Mouse (Mus musculus) forebrain, embryonic 15.5 days (tissue): ENCODE measurements around the gene C1qtnf7. TPM values are rescaled to one million over a fixed set of nuclear protein-coding genes. Genes with fewer than 3 reads are reported as not detected.

Experiments
- ATAC-seq: fragments of 200-750 bp; cut with Nextera tagmentation; replicated peaks from 2 replicates; pipeline ENCODE4 v1.8.0; 2017; ENCODE audit warnings: mild to moderate bottlenecking, moderate TSS enrichment, moderate library complexity
- H3K27ac ChIP-seq: fragments of 300-500 bp; sonication (generic); replicated peaks from 2 replicates; pipeline ENCODE4 v1.5.1; 2015; ENCODE audit warnings: mild to moderate bottlenecking, inconsistent platforms
- H3K27me3 ChIP-seq: fragments of 300-500 bp; sonication (generic); 2 replicates; pipeline ENCODE4 v1.6.1; 2015; ENCODE audit warnings: inconsistent platforms
- H3K36me3 ChIP-seq: fragments of 300-500 bp; sonication (generic); 2 replicates; pipeline ENCODE4 v1.6.1; 2015; ENCODE audit warnings: mild to moderate bottlenecking, inconsistent platforms
- H3K4me1 ChIP-seq: fragments of 300-500 bp; sonication (generic); 2 replicates; pipeline ENCODE4 v1.6.1; 2015; ENCODE audit warnings: inconsistent platforms
- H3K4me2 ChIP-seq: fragments of 300-500 bp; sonication (generic); replicated peaks from 2 replicates; pipeline ENCODE4 v1.6.1; 2015; ENCODE audit warnings: mild to moderate bottlenecking, inconsistent platforms
- H3K4me3 ChIP-seq: fragments of 300-500 bp; sonication (generic); 2 replicates; pipeline ENCODE4 v1.5.1; 2015; ENCODE audit warnings: mild to moderate bottlenecking, inconsistent platforms
- H3K9ac ChIP-seq: fragments of 300-500 bp; sonication (generic); replicated peaks from 2 replicates; pipeline ENCODE4 v1.6.1; 2015; ENCODE audit warnings: mild to moderate bottlenecking, inconsistent platforms
- H3K9me3 ChIP-seq: fragments of 300-500 bp; sonication (generic); 2 replicates; pipeline ENCODE4 v1.6.1; 2016; ENCODE audit warnings: inconsistent platforms
- WGBS: fragments of 180-500 bp; shearing (Covaris S2); methylation state at CpG from one replicate; pipeline ENCODE4 v1.1.7; 2015; ENCODE audit warnings: mixed read lengths; 5-methylcytosine and 5-hydroxymethylcytosine counted together
- polyA plus RNA-seq: library from polyadenylated mRNA; unstranded; fragments of >200 nt; fragmentation: Nextera tagmentation; extraction: Ambion mirVana; gene quantifications from 2 replicates; pipeline ENCODE4 v1.2.1, GENCODE M21; 2015

The C1qtnf7 gene
- polyA plus RNA-seq, 1 experiment from 2014 or later = 0.89 TPM

DNA sequence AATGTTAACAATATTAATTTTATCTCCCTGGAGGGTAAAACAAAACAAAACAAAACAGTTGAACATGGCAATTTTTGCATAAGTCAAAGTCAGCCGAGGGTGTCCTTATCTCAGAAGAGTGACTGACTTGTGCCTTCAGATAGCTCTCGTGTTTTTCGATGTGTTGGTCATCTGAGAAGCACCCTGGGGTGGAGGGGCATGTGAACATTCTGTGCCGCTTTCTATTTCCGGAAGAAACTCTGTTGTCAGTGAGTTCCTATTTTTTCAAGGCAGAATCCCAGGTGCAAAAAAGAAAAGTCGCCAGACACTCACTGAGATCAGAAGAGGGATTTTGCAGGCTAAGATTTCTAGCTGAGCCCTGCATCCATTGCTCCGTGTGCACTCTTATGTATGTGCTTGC is 1.2 kb downstream of the C1qtnf7 start:
- H3K27ac ChIP-seq = no peak overlapping the region
- H3K36me3 ChIP-seq = no peaks in the 10 kb centered on the region
- no peak overlapping the region for H3K9ac ChIP-seq
- H3K27me3 ChIP-seq = no peaks in the 10 kb centered on the region
- ATAC-seq = no peak
- H3K4me1 ChIP-seq = no peaks in the 10 kb centered on the region
- no peak overlapping the region for H3K4me2 ChIP-seq
- no peak overlapping the region for H3K4me3 ChIP-seq
- H3K9me3 ChIP-seq = no peaks in the 10 kb centered on the region
- WGBS = 84% methylated on average over 7 of the region's 7 CpGs

DNA sequence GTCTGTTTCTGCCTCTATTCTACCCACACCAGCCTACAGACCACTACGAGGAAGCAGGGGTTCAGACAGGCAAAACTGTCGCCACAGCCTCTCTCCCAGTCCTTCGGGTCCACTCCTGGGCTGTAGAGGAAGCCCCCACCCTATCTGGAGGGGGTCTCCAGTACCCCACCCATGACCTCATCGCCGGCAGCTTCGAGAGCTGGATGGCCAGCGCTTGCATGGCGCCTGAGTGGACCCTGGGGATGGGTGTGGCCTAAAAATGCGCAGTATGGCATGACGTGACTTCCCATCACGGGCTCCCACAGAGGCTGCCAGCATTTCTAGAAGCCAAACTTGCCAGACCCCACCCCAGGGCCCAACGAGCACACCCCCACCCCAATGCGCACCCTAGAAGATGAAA is 2.0 kb downstream of the C1qtnf7 start:
- Histone ChIP-seq H3K4me3 (no peak overlapping the region), H3K9me3 (no peaks in the 10 kb centered on the region), H3K27me3 (no peaks in the 10 kb centered on the region), H3K27ac (no peak overlapping the region), H3K9ac (no peak overlapping the region), H3K4me2 (no peak overlapping the region), H3K4me1 (no peaks in the 10 kb centered on the region), H3K36me3 (no peaks in the 10 kb centered on the region)
- WGBS = 91% methylated on average over 13 of the region's 13 CpGs
- no peak for ATAC-seq

- Histone ChIP-seq H3K27ac (no peak overlapping the region), H3K4me1 (no peaks in the 10 kb centered on the region), H3K9me3 (no peaks in the 10 kb centered on the region), H3K36me3 (no peaks in the 10 kb centered on the region), H3K9ac (no peak overlapping the region), H3K4me2 (no peak overlapping the region), H3K4me3 (no peak overlapping the region), H3K27me3 (no peaks in the 10 kb centered on the region)
- no peak for ATAC-seq
- WGBS = 86% methylated on average over 2 of the region's 2 CpGs
Measured at GRCm38 (mm10) chr5:43519905-43520304, 4.6 kb downstream of the C1qtnf7 start.

- no peaks in the 10 kb centered on the region for H3K9me3 ChIP-seq
- ATAC-seq = no peak
- H3K36me3 ChIP-seq = no peaks in the 10 kb centered on the region
- 88% methylated on average over 7 of the region's 7 CpGs for WGBS
- no peak overlapping the region for H3K27ac ChIP-seq
- no peak overlapping the region for H3K9ac ChIP-seq
- no peaks in the 10 kb centered on the region for H3K4me1 ChIP-seq
- H3K4me2 ChIP-seq = no peak overlapping the region
- H3K27me3 ChIP-seq = no peaks in the 10 kb centered on the region
- H3K4me3 ChIP-seq = no peak overlapping the region
Measured at GRCm38 (mm10) chr5:43521369-43521768, 6.0 kb downstream of the C1qtnf7 start.

- Histone ChIP-seq H3K9me3 (no peaks in the 10 kb centered on the region), H3K27ac (no peak overlapping the region), H3K4me2 (no peak overlapping the region), H3K27me3 (no peaks in the 10 kb centered on the region), H3K4me3 (no peak overlapping the region), H3K4me1 (no peaks in the 10 kb centered on the region), H3K9ac (no peak overlapping the region), H3K36me3 (no peaks in the 10 kb centered on the region)
- no peak for ATAC-seq
- WGBS = 81% methylated on average over 1 of the region's 1 CpGs
Measured at GRCm38 (mm10) chr5:43522866-43523265, 7.5 kb downstream of the C1qtnf7 start.

DNA sequence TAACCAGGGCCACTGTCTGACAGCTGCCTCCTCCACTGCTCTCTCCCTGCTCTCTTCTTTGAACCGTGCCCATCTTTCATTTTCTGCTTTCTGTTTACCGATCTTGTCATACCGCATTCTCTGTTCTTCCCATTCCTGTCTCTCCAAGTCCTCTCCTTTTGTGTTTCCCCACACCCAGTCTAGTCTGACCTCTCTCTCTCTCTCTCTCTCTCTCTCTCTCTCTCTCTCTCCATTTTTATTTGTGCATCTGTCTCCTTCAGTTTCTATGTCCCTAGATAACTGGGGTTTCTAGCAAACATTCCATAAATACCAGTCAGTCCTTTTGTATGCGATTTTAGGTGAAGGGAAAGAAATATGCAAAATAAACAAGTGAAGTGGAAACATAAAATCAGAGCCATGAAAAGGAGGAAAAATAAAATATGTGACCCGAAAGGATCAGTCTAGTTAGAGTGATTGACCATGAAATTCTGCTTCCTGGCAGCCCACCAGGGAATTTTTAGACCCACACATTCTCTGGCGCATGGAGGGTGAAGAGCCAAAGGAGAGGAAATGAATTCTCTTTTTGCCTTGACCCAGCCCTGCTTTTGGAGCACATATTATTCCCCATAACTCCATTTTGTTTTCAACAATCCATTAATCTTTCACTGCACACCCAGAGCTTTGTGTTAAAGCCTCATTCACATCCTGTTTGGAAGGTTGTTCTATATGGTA is 11.7 kb downstream of the C1qtnf7 start:
- H3K9ac ChIP-seq = no peak overlapping the region
- H3K4me2 ChIP-seq = no peak overlapping the region
- no peak overlapping the region for H3K4me3 ChIP-seq
- 84% methylated on average over 6 of the region's 6 CpGs for WGBS
- H3K27ac ChIP-seq = no peak overlapping the region
- H3K27me3 ChIP-seq = no peaks in the 10 kb centered on the region
- no peaks in the 10 kb centered on the region for H3K36me3 ChIP-seq
- no peak for ATAC-seq
- H3K4me1 ChIP-seq = no peaks in the 10 kb centered on the region
- H3K9me3 ChIP-seq = no peaks in the 10 kb centered on the region

DNA sequence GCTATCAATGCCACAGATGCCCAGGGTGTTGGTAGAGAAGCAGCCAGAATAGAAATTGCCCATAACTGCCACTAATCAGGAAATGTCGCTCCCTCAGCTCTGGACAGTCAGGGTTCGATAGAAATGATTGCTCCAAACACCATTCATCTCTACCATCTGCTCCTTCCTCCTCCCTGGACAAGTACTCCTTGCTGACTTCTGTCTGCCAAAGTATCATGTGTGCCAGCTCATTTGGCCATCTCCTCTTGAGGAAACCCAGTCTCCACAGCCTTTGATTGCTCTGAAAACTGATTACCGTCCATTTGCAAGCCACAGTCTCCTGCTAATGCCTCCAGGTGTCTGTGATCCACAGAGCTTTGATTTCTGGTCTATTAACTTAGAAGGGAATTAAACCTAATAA is 14.8 kb downstream of the C1qtnf7 start:
- Histone ChIP-seq H3K4me2 (no peak overlapping the region), H3K4me1 (no peaks in the 10 kb centered on the region), H3K9ac (no peak overlapping the region), H3K27ac (no peak overlapping the region), H3K27me3 (no peaks in the 10 kb centered on the region), H3K4me3 (no peak overlapping the region), H3K36me3 (no peaks in the 10 kb centered on the region), H3K9me3 (no peaks in the 10 kb centered on the region)
- ATAC-seq = no peak
- WGBS = 77% methylated on average over 3 of the region's 3 CpGs

DNA sequence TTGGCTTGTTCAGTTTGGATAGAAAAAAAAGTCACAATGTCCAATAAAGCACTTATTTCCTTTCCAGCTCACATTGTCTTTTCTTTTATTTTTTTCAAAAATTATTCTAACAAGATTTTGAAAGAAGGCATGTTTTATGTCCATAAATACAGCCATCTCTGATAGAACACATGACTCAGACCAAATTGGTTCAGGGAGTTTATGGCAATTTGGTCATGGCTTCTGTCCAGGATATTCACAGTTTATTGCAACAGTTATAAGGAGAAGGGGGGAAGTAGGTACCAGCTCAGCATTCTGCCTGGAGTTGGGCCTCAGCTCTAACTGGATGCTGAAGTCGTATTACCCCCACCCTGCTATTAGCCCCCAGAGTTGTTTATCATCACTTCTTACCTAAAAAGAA is 15.5 kb downstream of the C1qtnf7 start:
- no peak overlapping the region for H3K4me3 ChIP-seq
- H3K36me3 ChIP-seq = no peaks in the 10 kb centered on the region
- H3K27ac ChIP-seq = no peak overlapping the region
- H3K4me1 ChIP-seq = no peaks in the 10 kb centered on the region
- no peak for ATAC-seq
- no peak overlapping the region for H3K9ac ChIP-seq
- H3K4me2 ChIP-seq = no peak overlapping the region
- H3K9me3 ChIP-seq = no peaks in the 10 kb centered on the region
- 90% methylated on average over 1 of the region's 1 CpGs for WGBS
- H3K27me3 ChIP-seq = no peaks in the 10 kb centered on the region

GRCm38 (mm10) chr5:43538322-43539167 is 23.2 kb downstream of the C1qtnf7 start:
- ATAC-seq = no peak
- Histone ChIP-seq H3K4me2 (no peak overlapping the region), H3K27ac (no peak overlapping the region), H3K9ac (no peak overlapping the region), H3K4me3 (no peak overlapping the region), H3K4me1 (no peaks in the 10 kb centered on the region), H3K36me3 (no peaks in the 10 kb centered on the region), H3K9me3 (no peaks in the 10 kb centered on the region), H3K27me3 (no peaks in the 10 kb centered on the region)
- WGBS = 86% methylated on average over 14 of the region's 14 CpGs

DNA sequence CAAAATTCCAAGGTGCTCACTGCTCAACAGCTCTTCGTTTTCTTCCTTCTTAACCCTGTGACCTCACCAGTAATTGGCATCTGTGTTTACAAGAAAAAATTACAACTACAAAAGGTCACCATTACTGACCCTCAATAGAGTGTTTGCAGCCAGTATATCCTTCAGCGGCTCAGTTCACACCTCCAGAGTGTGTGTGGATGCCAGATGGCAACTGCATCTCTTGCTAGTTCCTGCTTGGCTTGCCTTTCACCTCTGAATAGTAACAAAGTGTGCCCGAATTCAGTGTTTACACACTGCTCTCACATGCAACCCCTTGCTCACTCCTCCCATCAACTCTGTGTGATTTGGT is 23.8 kb downstream of the C1qtnf7 start:
- no peaks in the 10 kb centered on the region for H3K4me1 ChIP-seq
- no peaks in the 10 kb centered on the region for H3K36me3 ChIP-seq
- no peak overlapping the region for H3K4me2 ChIP-seq
- H3K9ac ChIP-seq = no peak overlapping the region
- 61% methylated on average over 3 of the region's 3 CpGs for WGBS
- H3K27me3 ChIP-seq = no peaks in the 10 kb centered on the region
- H3K27ac ChIP-seq = no peak overlapping the region
- 0 out of 2 replicates have a peak, but pooled peaks cover under 1% of the 10 kb centered on the region for H3K9me3 ChIP-seq
- H3K4me3 ChIP-seq = no peak overlapping the region
- no peak for ATAC-seq

GRCm38 (mm10) chr5:43539871-43540270 is 24.5 kb downstream of the C1qtnf7 start:
- Histone ChIP-seq H3K9me3 (0 out of 2 replicates have a peak, but pooled peaks cover 5% of the 10 kb centered on the region), H3K27ac (no peak overlapping the region), H3K36me3 (no peaks in the 10 kb centered on the region)

DNA sequence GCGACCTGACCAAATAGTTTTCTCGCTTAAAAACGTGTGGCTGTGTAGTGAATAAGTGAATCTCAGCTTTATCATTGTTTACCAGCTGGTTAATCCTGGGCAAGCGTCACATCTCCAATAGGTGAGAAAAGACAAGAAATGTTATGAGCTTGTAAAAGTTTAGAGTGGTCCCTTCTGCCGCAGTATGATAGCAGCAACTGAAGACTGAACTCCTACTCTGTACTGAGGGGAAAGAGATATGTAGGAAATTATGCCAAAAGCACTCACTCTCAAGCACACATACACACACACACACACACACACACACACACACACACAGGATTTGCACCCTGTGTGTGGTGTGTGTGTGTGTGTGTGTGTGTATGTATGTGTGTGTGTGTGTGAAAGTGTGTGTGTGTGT is 26.2 kb downstream of the C1qtnf7 start:
- H3K9ac ChIP-seq = no peak overlapping the region
- H3K27me3 ChIP-seq = no peaks in the 10 kb centered on the region
- no peak for ATAC-seq
- WGBS = 85% methylated on average over 5 of the region's 5 CpGs
- H3K4me3 ChIP-seq = no peak overlapping the region
- H3K9me3 ChIP-seq = 0 out of 2 replicates have a peak, but pooled peaks cover 5% of the 10 kb centered on the region
- H3K27ac ChIP-seq = no peak overlapping the region
- H3K36me3 ChIP-seq = no peaks in the 10 kb centered on the region
- H3K4me1 ChIP-seq = no peaks in the 10 kb centered on the region
- H3K4me2 ChIP-seq = no peak overlapping the region

More at GRCm38 (mm10) chr5:43539871-43540270, 24.5 kb downstream of the C1qtnf7 start:
- H3K4me1 ChIP-seq = no peaks in the 10 kb centered on the region
- no peak overlapping the region for H3K9ac ChIP-seq
- H3K4me3 ChIP-seq = no peak overlapping the region
- no peak overlapping the region for H3K4me2 ChIP-seq
- no peaks in the 10 kb centered on the region for H3K27me3 ChIP-seq
- no peak for ATAC-seq
